Mouse (Mus musculus): Measurements from ENCODE around the gene Rptor.

GRCm38 (mm10) chr11:119939073-119939710, 336.5 kb downstream of the Rptor start:
- TF ChIP-seq CTCF (IDR thresholded peaks at IDR 0.05; ENCODE audit: borderline replicate concordance, insufficient read depth, low read depth, low read length): no peak
- TF ChIP-seq POLR2A (IDR thresholded peaks at IDR 0.05; ENCODE audit: borderline replicate concordance, insufficient read depth, low read length): no peak
